Mouse (Mus musculus): ENCODE data around the gene Srgap3. TPM values are rescaled to one million over a fixed set of nuclear protein-coding genes. Genes with fewer than 3 reads are reported as not detected.

Srgap3 gene
- polyA plus RNA-seq, 1 experiment from 2014 or later, result 53.5 TPM

- WGBS, result 87% methylated on average over 7 of the region's 7 CpGs
- H3K9ac ChIP-seq (replicated peaks), result no peak overlapping the region
Measured at GRCm38 (mm10) chr6:112686485-112686884, 260.6 kb downstream of the Srgap3 start.

GRCm38 (mm10) chr6:112684065-112684464 is 263.0 kb downstream of the Srgap3 start:
- no peak overlapping the region for H3K27ac ChIP-seq
- H3K9me3 ChIP-seq, result no peaks in the 10 kb centered on the region
- H3K4me2 ChIP-seq (replicated peaks), result no peak overlapping the region
- no peak overlapping the region for H3K4me3 ChIP-seq (replicated peaks)
- ATAC-seq, result no peak
- H3K9ac ChIP-seq (replicated peaks), result no peak overlapping the region
- no peaks in the 10 kb centered on the region; the same call in 1 of the 2 replicates for H3K36me3 ChIP-seq
- 92% methylated on average over 2 of the region's 2 CpGs for WGBS
- H3K27me3 ChIP-seq, result no peaks in the 10 kb centered on the region
- H3K4me1 ChIP-seq (replicated peaks), result no peaks in the 10 kb centered on the region

More at GRCm38 (mm10) chr6:112686485-112686884, 260.6 kb downstream of the Srgap3 start:
- H3K4me2 ChIP-seq (replicated peaks), result no peak overlapping the region
- no peak overlapping the region for H3K27ac ChIP-seq
- ATAC-seq, result no peak
- no peaks in the 10 kb centered on the region for H3K36me3 ChIP-seq
- no peak overlapping the region for H3K4me3 ChIP-seq (replicated peaks)
- H3K27me3 ChIP-seq, result no peaks in the 10 kb centered on the region
- H3K9me3 ChIP-seq, result no peaks in the 10 kb centered on the region
- H3K4me1 ChIP-seq (replicated peaks), result no peaks in the 10 kb centered on the region

Other genes starting within 250 kb of the Srgap3 start
- 57.0 and 59.0 TPM in 2 replicates for gene Thumpd3, start 99.0 kb upstream of the Srgap3 start, polyA plus RNA-seq (2015; fragmentation: Nextera tagmentation; extraction: Ambion mirVana)
- gene Setd5, start 130.1 kb upstream of the Srgap3 start, polyA plus RNA-seq (2015; fragmentation: Nextera tagmentation; extraction: Ambion mirVana), result 56.6 and 58.5 TPM in 2 replicates
- gene Lhfpl4, start 248.1 kb upstream of the Srgap3 start, polyA plus RNA-seq (2015; fragmentation: Nextera tagmentation; extraction: Ambion mirVana), result 55.0 and 55.5 TPM in 2 replicates